Mouse (Mus musculus) limb, embryonic 11.5 days (tissue): ENCODE measurements around the gene Ppp1r9a. TPM values are rescaled to one million over a fixed set of nuclear protein-coding genes. Genes with fewer than 3 reads are reported as not detected.
A peak's percentile ranks its signal among the peaks of the same experiment; 100 is the strongest.

Experiments
- ATAC-seq: fragments of 200-750 bp; cut with Nextera tagmentation; 2 replicates; pipeline ENCODE4 v1.8.0; 2017; ENCODE audit warnings: low read depth; ENCODE audit not compliant: insufficient number of reproducible peaks, low FRiP score, low TSS enrichment
- DNase-seq: peaks from one replicate; pipeline ENCODE4 v3.0.0-alpha.2; 2015; ENCODE audit warnings: low spot score
- H3K27ac ChIP-seq: fragments of 300-500 bp; sonication (generic); replicated peaks from 2 replicates; pipeline ENCODE4 v1.5.1; 2014; ENCODE audit warnings: low read depth, mild to moderate bottlenecking, low read length
- H3K27me3 ChIP-seq: fragments of 300-500 bp; sonication (generic); 2 replicates; pipeline ENCODE4 v1.6.1; 2014; ENCODE audit warnings: mild to moderate bottlenecking, low read length, mixed read lengths; ENCODE audit not compliant: control insufficient read depth, insufficient read depth
- H3K36me3 ChIP-seq: fragments of 300-500 bp; sonication (generic); 2 replicates; pipeline ENCODE4 v1.6.1; 2014; ENCODE audit warnings: mild to moderate bottlenecking, low read length, moderate library complexity, mixed read lengths; ENCODE audit not compliant: control insufficient read depth, insufficient read depth
- H3K4me1 ChIP-seq: fragments of 300-500 bp; sonication (generic); 2 replicates; pipeline ENCODE4 v1.6.1; 2014; ENCODE audit warnings: low read length, mixed read lengths; ENCODE audit not compliant: control insufficient read depth, insufficient read depth
- H3K4me2 ChIP-seq: fragments of 300-500 bp; sonication (generic); 2 replicates; pipeline ENCODE4 v1.6.1; 2014; ENCODE audit warnings: low read depth, mild to moderate bottlenecking, moderate library complexity; ENCODE audit not compliant: severe bottlenecking
- H3K4me3 ChIP-seq: fragments of 300-500 bp; sonication (generic); 2 replicates; pipeline ENCODE4 v1.5.1; 2014; ENCODE audit warnings: low read depth, low read length
- H3K9ac ChIP-seq: fragments of 300-500 bp; sonication (generic); 2 replicates; pipeline ENCODE4 v1.6.1; 2014; ENCODE audit warnings: mild to moderate bottlenecking, low read length
- H3K9me3 ChIP-seq: fragments of 300-500 bp; sonication (generic); 2 replicates; pipeline ENCODE4 v1.6.1; 2016; ENCODE audit warnings: low read length; ENCODE audit not compliant: control insufficient read depth
- WGBS: fragments of 180-500 bp; shearing (Covaris S2); extraction: QIAGEN DNeasy Blood & Tissue Kit; methylation state at CpG from one replicate; pipeline ENCODE4 v1.1.7; 2014; 5-methylcytosine and 5-hydroxymethylcytosine counted together
- polyA plus RNA-seq: library from polyadenylated mRNA; unstranded; fragments of >200 nt; fragmentation: Nextera tagmentation; extraction: Ambion mirVana; gene quantifications from 2 replicates; pipeline ENCODE4 v1.2.1, GENCODE M21; 2014

Ppp1r9a gene
- polyA plus RNA-seq, 1 experiment from 2014 or later: 27.9 TPM

GRCm38 (mm10) chr6:4982686-4983162, 80.0 kb downstream of the Ppp1r9a start:
- 55% methylated on average over 9 of the region's 9 CpGs for WGBS
- Histone ChIP-seq H3K36me3 (no peaks in the 10 kb centered on the region), H3K9me3 (no peaks in the 10 kb centered on the region), H3K27me3 (no peaks in the 10 kb centered on the region), H3K4me3 (no peak overlapping the region), H3K4me1 (no peaks in the 10 kb centered on the region), H3K27ac (no peak overlapping the region), H3K4me2 (no peak overlapping the region), H3K9ac (no peak overlapping the region)
- no peak for ATAC-seq
- DNase-seq: peak; percentile 70

DNA sequence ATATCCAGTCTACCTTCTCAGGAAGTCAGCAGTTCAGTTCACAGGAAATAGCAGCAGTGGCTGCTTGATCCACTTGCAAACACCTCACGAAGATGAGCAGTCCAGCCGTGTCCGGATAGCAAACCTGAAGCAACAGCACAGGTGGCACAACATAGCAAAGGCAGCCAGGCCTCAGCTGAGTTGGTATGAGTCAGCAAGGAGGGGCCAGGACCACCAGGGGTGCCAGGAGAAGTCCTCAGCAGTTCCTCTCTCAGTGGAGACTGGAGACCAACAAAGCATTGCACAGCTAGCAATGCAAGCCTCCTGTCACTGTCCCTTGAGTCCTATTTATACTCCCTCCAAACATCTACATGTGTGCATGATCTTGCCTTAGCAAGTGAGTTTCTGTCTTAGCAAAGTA, 83.0 kb downstream of the Ppp1r9a start:
- Histone ChIP-seq H3K27ac (no peak overlapping the region), H3K9me3 (no peaks in the 10 kb centered on the region), H3K4me3 (no peak overlapping the region), H3K4me2 (no peak overlapping the region), H3K9ac (no peak overlapping the region), H3K36me3 (no peaks in the 10 kb centered on the region), H3K27me3 (no peaks in the 10 kb centered on the region), H3K4me1 (no peaks in the 10 kb centered on the region)
- no peak for DNase-seq
- ATAC-seq: no peak
- WGBS: 95% methylated on average over 3 of the region's 3 CpGs

GRCm38 (mm10) chr6:4987084-4987483, 84.4 kb downstream of the Ppp1r9a start:
- Histone ChIP-seq H3K36me3 (no peaks in the 10 kb centered on the region), H3K4me3 (no peak overlapping the region), H3K9ac (no peak overlapping the region), H3K27ac (no peak overlapping the region), H3K4me2 (no peak overlapping the region), H3K4me1 (no peaks in the 10 kb centered on the region), H3K27me3 (no peaks in the 10 kb centered on the region), H3K9me3 (no peaks in the 10 kb centered on the region)
- ATAC-seq (no peak), DNase-seq (no peak)
- WGBS: 95% methylated on average over 5 of the region's 5 CpGs

GRCm38 (mm10) chr6:4988688-4989087, 86.0 kb downstream of the Ppp1r9a start:
- no peaks in the 10 kb centered on the region for H3K36me3 ChIP-seq
- no peak overlapping the region for H3K4me3 ChIP-seq
- WGBS: 55% methylated on average over 4 of the region's 4 CpGs
- no peak overlapping the region for H3K9ac ChIP-seq
- no peak for DNase-seq
- H3K27ac ChIP-seq: no peak overlapping the region
- no peak for ATAC-seq
- H3K9me3 ChIP-seq: no peaks in the 10 kb centered on the region
- no peaks in the 10 kb centered on the region for H3K27me3 ChIP-seq
- peaks cover 5% of the 10 kb centered on the region; the same call in 1 of the 2 replicates for H3K4me1 ChIP-seq
- no peak overlapping the region for H3K4me2 ChIP-seq

GRCm38 (mm10) chr6:4992308-4992707, 89.6 kb downstream of the Ppp1r9a start:
- ATAC-seq (no peak), DNase-seq (no peak)
- 95% methylated on average over 9 of the region's 9 CpGs for WGBS
- no peaks in the 10 kb centered on the region for H3K36me3 ChIP-seq
- H3K9me3 ChIP-seq: no peaks in the 10 kb centered on the region
- no peak overlapping the region for H3K27ac ChIP-seq
- no peak overlapping the region for H3K4me3 ChIP-seq
- no peak overlapping the region for H3K9ac ChIP-seq
- H3K4me2 ChIP-seq: no peak overlapping the region
- H3K27me3 ChIP-seq: no peaks in the 10 kb centered on the region
- peaks cover 14% of the 10 kb centered on the region; the same call in 1 of the 2 replicates for H3K4me1 ChIP-seq

- Histone ChIP-seq H3K4me1 (peaks cover 15% of the 10 kb centered on the region; the same call in 1 of the 2 replicates), H3K4me2 (peak overlapping the region; percentile 23; the same call in 1 of the 2 replicates), H3K27me3 (no peaks in the 10 kb centered on the region), H3K9me3 (no peaks in the 10 kb centered on the region), H3K4me3 (no peak overlapping the region), H3K27ac (peak overlapping the region; percentile 45; the same call in 1 of the 2 replicates), H3K36me3 (no peaks in the 10 kb centered on the region), H3K9ac (peak overlapping the region; percentile 17)
- DNase-seq (peak; percentile 61), ATAC-seq (peak; percentile 19; the same call in 1 of the 2 replicates)
- 29% methylated on average over 15 of the region's 15 CpGs for WGBS
Observed at GRCm38 (mm10) chr6:4993600-4994160, 91.0 kb downstream of the Ppp1r9a start.

GRCm38 (mm10) chr6:4994161-4994919, 91.6 kb downstream of the Ppp1r9a start:
- Histone ChIP-seq H3K36me3 (no peaks in the 10 kb centered on the region), H3K27ac (peak overlapping the region; percentile 45; the same call in 1 of the 2 replicates), H3K4me2 (peak overlapping the region; percentile 23; the same call in 1 of the 2 replicates), H3K9ac (peak overlapping the region; percentile 17), H3K27me3 (no peaks in the 10 kb centered on the region), H3K9me3 (no peaks in the 10 kb centered on the region), H3K4me3 (no peak overlapping the region), H3K4me1 (peaks cover 18% of the 10 kb centered on the region; the same call in 1 of the 2 replicates)
- DNase-seq (no peak), ATAC-seq (peak; percentile 78; the same call in 1 of the 2 replicates)
- WGBS: 31% methylated on average over 14 of the region's 14 CpGs

- Histone ChIP-seq H3K27me3 (no peaks in the 10 kb centered on the region), H3K9me3 (no peaks in the 10 kb centered on the region), H3K36me3 (no peaks in the 10 kb centered on the region), H3K9ac (no peak overlapping the region), H3K27ac (no peak overlapping the region), H3K4me1 (peaks cover 20% of the 10 kb centered on the region), H3K4me3 (no peak overlapping the region), H3K4me2 (no peak overlapping the region)
- WGBS: 96% methylated on average over 6 of the region's 6 CpGs
- no peak for DNase-seq
- no peak for ATAC-seq
Observed at GRCm38 (mm10) chr6:4997599-4997998, 94.9 kb downstream of the Ppp1r9a start.
